Mouse (Mus musculus) embryonic fibroblast, embryonic 13.5 days (primary cell): ENCODE results near the gene Elmo1.

Source experiments
- CTCF ChIP-seq: IDR thresholded peaks from 2 replicates; pipeline ENCODE4 v1.5.1; 2011; ENCODE audit warnings: mild to moderate bottlenecking, control low read depth, low read length, moderate library complexity, borderline replicate concordance; ENCODE audit not compliant: insufficient read depth
- POLR2A ChIP-seq: IDR thresholded peaks from 2 replicates; pipeline ENCODE4 v1.6.1; 2011; ENCODE audit warnings: low read depth, mild to moderate bottlenecking, control low read depth, low read length, moderate library complexity

DNA sequence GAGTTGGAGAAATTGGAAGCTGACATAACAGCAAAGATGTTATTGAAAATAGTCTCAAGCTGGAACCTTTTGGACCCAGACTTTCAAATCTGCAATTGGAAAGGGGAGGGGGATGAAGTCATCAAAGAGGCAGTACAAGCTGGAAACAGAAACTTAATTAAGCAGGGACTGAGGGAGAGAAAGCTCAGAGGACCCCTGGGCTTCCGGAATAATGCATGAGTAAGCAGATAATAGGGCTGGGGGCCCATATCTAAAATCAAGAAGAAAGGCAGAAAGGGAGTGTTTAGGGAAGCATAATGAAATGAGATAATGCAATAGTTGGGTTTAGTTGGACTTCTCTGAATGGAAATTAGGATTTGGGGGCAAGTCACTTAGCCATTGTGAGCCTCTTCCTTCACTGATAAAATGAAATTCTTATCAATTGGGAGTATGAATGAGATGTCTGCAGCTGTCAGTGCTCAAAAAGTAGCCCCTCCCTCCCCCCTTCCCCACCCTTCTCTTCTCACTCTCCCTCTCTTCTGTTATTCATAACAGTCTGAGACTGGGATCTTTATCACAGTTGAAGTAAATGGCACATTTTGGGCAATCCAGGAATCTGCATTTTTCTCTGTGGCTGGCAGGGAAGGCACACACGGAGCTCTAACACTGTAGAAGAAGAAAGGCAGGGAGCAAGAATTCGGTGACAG lies 518.8 kb downstream of the Elmo1 start:
- no peak for TF ChIP-seq CTCF
- TF ChIP-seq POLR2A: no peak
